Mouse (Mus musculus) liver, postnatal 0 days (tissue): ENCODE measurements around the gene Kif1a.

Source experiments
- CTCF ChIP-seq: sonication (generic); IDR thresholded peaks from 2 replicates; pipeline ENCODE4 v1.5.1; 2016; ENCODE audit warnings: antibody characterized with exemption, low read depth
- EP300 ChIP-seq: IDR thresholded peaks from 2 replicates; pipeline ENCODE4 v1.6.1; 2016; ENCODE audit warnings: antibody characterized with exemption, low read depth, mild to moderate bottlenecking

GRCm38 (mm10) chr1:93071487-93071971 lies 30.2 kb downstream of the Kif1a start:
- TF ChIP-seq CTCF (no peak), EP300 (no peak)
